Mouse (Mus musculus) hindbrain, embryonic 16.5 days (tissue): ENCODE measurements at regions not wholly inside any gene's neighbourhood (a gene's known extent, or its start where the extent isn't known, plus 50 kb on each side); places are given as distances from the start of the nearest gene placed in this dataset.

Source experiments
- ATAC-seq: fragments of 200-750 bp; cut with Nextera tagmentation; 2 replicates; pipeline ENCODE4 v1.8.0; 2017; ENCODE audit warnings: moderate TSS enrichment, moderate library complexity
- H3K27ac ChIP-seq: fragments of 300-500 bp; sonication (generic); 2 replicates; pipeline ENCODE4 v1.5.1; 2014; ENCODE audit warnings: low read depth, mild to moderate bottlenecking, control low read depth, low read length, moderate library complexity
- H3K27me3 ChIP-seq: fragments of 300-500 bp; sonication (generic); replicated peaks from 2 replicates; pipeline ENCODE4 v1.6.1; 2014; ENCODE audit warnings: low read length; ENCODE audit not compliant: control insufficient read depth, insufficient read depth
- H3K36me3 ChIP-seq: fragments of 300-500 bp; sonication (generic); 2 replicates; pipeline ENCODE4 v1.6.1; 2014; ENCODE audit warnings: mild to moderate bottlenecking, low read length, moderate library complexity, mixed read lengths; ENCODE audit not compliant: control insufficient read depth, insufficient read depth
- H3K4me1 ChIP-seq: fragments of 300-500 bp; sonication (generic); 2 replicates; pipeline ENCODE4 v1.6.1; 2014; ENCODE audit warnings: low read depth, low read length; ENCODE audit not compliant: control insufficient read depth, insufficient read depth
- H3K4me2 ChIP-seq: fragments of 300-500 bp; sonication (generic); 2 replicates; pipeline ENCODE4 v1.6.1; 2014; ENCODE audit warnings: mild to moderate bottlenecking, low read length, control low read depth, moderate library complexity
- H3K4me3 ChIP-seq: fragments of 300-500 bp; sonication (generic); 2 replicates; pipeline ENCODE4 v1.5.1; 2014; ENCODE audit warnings: mild to moderate bottlenecking, low read length, control low read depth, moderate library complexity
- H3K9ac ChIP-seq: fragments of 300-500 bp; sonication (generic); 2 replicates; pipeline ENCODE4 v1.6.1; 2014; ENCODE audit warnings: low read depth, mild to moderate bottlenecking, control low read depth, low read length, moderate library complexity
- H3K9me3 ChIP-seq: fragments of 300-500 bp; sonication (generic); 2 replicates; pipeline ENCODE4 v1.6.1; 2014; ENCODE audit warnings: mild to moderate bottlenecking, low read length, moderate library complexity; ENCODE audit not compliant: control insufficient read depth
- WGBS: fragments of 180-500 bp; shearing (Covaris S2); extraction: QIAGEN DNeasy Blood & Tissue Kit; methylation state at CpG from one replicate; pipeline ENCODE4 v1.1.7; 2014; 5-methylcytosine and 5-hydroxymethylcytosine counted together

DNA sequence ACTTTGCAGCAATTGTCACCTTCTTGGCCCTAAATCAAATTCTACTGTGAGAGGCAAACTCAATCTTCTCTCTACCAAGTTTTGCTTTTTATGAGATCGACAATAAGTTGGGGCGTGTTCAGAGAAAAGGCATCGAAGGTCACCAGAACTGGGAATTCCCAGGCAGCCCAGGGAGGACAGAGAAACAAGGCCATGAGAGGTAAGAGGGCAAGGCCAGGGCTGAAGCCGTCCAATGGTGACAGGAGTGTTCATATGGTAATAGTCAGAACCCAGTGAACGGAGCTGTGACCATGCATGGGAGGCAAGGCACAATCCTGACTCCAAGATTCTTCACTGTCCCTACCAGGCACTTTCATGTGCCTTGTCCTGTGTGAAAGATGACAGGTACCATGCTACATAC, 130.8 kb upstream of the Zmiz1 start:
- ATAC-seq, result no peak
- H3K9me3 ChIP-seq, result no peaks in the 10 kb centered on the region
- no peaks in the 10 kb centered on the region for H3K36me3 ChIP-seq
- no peak overlapping the region for H3K4me3 ChIP-seq
- no peak overlapping the region for H3K4me2 ChIP-seq
- H3K4me1 ChIP-seq, result no peaks in the 10 kb centered on the region; the same call in 1 of the 2 replicates
- 77% methylated on average over 5 of the region's 5 CpGs for WGBS
- no peak overlapping the region for H3K27ac ChIP-seq
- H3K27me3 ChIP-seq, result no peaks in the 10 kb centered on the region
- no peak overlapping the region for H3K9ac ChIP-seq

DNA sequence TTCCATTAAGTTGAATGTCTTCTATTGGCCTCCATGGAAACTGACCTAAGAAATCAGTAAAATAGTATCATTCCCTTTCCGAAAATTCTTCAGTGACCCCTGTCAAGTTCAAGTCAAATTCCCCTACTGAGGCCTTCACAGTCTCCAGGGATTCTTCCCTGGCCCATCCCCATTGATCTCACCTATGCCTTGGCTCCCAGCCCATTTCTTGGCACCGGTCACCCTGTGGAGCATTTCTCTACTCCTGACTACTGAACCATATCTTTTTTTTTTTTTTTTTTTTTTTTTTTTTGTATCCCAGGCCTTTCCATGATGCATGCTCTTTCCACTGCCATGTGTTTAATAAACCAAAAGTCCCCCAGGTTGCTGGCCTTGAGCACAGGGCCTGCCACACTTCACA, 124.8 kb upstream of the Zmiz1 start:
- Histone ChIP-seq H3K27ac (no peak overlapping the region), H3K9ac (no peak overlapping the region), H3K4me3 (no peak overlapping the region), H3K4me2 (no peak overlapping the region), H3K9me3 (no peaks in the 10 kb centered on the region), H3K4me1 (peaks cover 4% of the 10 kb centered on the region; the same call in 1 of the 2 replicates), H3K27me3 (no peaks in the 10 kb centered on the region), H3K36me3 (no peaks in the 10 kb centered on the region)
- ATAC-seq, result no peak
- 83% methylated on average over 2 of the region's 2 CpGs for WGBS

DNA sequence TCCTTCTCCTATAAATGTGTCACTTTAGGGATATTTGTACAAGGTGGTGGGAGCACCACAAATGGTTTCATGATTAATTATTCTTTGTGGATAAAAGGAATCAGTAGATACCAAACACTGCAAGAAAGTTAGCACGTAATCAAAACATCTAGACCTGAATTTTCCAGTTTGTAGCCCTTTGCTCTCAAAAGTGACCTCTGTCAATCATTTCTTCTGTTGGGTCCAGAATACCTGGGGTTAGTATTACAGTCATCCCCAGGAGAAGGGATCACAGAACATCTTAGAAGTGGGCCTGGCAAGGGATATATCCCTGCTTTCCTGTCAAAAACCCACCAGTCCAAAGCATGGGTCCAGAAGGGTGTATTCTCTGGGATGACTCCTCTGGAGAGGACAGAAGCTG, 122.1 kb upstream of the Zmiz1 start:
- Histone ChIP-seq H3K9ac (no peak overlapping the region), H3K4me1 (peaks cover 5% of the 10 kb centered on the region; the same call in 1 of the 2 replicates), H3K4me2 (no peak overlapping the region), H3K27me3 (no peaks in the 10 kb centered on the region), H3K36me3 (no peaks in the 10 kb centered on the region), H3K9me3 (no peaks in the 10 kb centered on the region), H3K4me3 (no peak overlapping the region), H3K27ac (no peak overlapping the region)
- no peak for ATAC-seq
- WGBS, result 90% methylated on average over 1 of the region's 1 CpGs

DNA sequence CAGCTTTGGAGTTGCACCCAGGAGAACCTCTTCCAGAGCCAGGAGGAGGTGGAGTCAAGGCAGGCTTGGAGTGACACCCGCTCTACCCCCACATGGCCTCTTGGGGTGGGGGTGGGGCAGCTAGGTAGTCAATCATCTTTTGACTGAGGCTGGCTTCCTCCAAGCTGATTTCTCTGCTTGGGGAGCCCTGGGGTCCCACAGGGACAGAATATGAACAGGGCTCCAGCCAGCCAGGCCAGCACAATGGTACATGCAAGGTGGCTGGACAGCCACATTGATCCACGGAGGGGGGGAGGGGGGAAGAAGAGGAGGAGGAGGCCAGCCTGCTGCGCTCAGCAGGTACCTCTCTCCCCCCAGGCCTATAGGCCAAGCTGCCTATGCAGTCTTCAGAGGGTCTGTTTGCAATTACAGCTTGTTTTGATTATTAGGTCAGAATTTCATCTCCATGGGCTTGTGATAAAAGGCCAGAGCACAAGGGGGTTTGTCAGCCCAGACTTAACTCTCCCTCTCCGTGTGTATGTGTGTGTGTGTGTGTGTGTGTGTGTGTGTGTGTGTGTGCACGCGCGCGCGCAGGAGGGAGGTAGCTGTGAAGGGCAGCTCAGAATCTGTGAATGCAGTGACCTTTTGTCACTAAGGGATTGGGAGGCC, 120.5 kb upstream of the Zmiz1 start:
- Histone ChIP-seq H3K4me1 (peaks cover 6% of the 10 kb centered on the region), H3K36me3 (no peaks in the 10 kb centered on the region), H3K4me3 (no peak overlapping the region), H3K9ac (no peak overlapping the region), H3K4me2 (no peak overlapping the region), H3K27me3 (no peaks in the 10 kb centered on the region), H3K27ac (no peak overlapping the region), H3K9me3 (no peaks in the 10 kb centered on the region)
- no peak for ATAC-seq
- 62% methylated on average over 9 of the region's 9 CpGs for WGBS

DNA sequence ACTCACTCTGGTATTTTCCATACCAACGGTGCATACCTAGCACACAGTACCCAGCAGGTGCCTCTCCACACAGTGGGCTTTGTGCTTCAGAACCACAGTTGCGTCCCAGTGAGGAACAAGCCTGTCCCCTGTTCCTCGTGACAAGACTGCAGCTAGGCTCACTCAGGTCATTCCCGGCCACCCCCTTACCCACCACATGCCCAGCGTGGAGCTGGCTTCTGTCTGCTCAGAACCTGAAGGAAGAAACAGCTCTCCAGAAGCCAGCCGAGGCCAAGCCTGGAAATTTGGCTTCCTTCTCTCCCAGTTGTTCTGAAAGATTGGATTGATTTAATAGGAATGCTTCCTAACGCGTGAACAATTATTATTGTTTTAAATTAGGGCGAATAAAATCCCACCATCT, 118.1 kb upstream of the Zmiz1 start:
- no peak overlapping the region for H3K9ac ChIP-seq
- peaks cover 6% of the 10 kb centered on the region for H3K4me1 ChIP-seq
- no peak overlapping the region for H3K4me2 ChIP-seq
- no peaks in the 10 kb centered on the region for H3K27me3 ChIP-seq
- no peak overlapping the region for H3K27ac ChIP-seq
- H3K4me3 ChIP-seq, result no peak overlapping the region
- no peaks in the 10 kb centered on the region for H3K36me3 ChIP-seq
- ATAC-seq, result no peak
- H3K9me3 ChIP-seq, result no peaks in the 10 kb centered on the region
- 66% methylated on average over 9 of the region's 9 CpGs for WGBS

DNA sequence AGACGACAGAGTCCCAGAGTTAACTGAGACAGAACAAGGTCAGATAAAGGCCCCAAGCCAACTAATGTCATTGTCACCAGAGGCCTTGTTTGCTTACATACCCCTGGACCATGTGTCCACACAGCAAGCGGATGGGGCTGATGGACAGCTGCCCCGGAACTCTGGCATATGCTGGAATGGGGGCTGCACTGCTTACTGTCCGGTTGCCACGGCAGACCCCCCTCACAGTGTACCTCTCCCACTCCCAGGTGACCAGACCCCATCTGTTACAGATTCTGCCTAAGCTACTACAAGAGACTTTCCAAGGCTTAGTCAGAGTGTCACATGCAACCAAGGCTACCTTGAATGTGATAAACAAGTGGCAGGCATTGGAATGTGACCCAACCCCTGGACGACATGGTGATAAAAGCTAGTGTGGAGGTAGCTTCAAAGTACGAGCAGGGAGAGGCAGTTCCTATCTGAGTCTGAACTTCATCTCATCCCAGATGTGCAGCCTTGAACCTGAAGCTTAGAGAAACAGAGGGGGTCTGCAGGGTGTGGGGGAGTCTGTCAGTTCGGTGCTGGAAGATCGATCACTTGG, 117.0 kb upstream of the Zmiz1 start:
- 66% methylated on average over 9 of the region's 9 CpGs for WGBS
- H3K4me3 ChIP-seq, result no peak overlapping the region
- H3K9ac ChIP-seq, result no peak overlapping the region
- H3K27ac ChIP-seq, result no peak overlapping the region
- H3K36me3 ChIP-seq, result no peaks in the 10 kb centered on the region
- H3K4me2 ChIP-seq, result no peak overlapping the region
- peaks cover 6% of the 10 kb centered on the region for H3K4me1 ChIP-seq
- H3K9me3 ChIP-seq, result no peaks in the 10 kb centered on the region
- no peaks in the 10 kb centered on the region for H3K27me3 ChIP-seq
- no peak for ATAC-seq

DNA sequence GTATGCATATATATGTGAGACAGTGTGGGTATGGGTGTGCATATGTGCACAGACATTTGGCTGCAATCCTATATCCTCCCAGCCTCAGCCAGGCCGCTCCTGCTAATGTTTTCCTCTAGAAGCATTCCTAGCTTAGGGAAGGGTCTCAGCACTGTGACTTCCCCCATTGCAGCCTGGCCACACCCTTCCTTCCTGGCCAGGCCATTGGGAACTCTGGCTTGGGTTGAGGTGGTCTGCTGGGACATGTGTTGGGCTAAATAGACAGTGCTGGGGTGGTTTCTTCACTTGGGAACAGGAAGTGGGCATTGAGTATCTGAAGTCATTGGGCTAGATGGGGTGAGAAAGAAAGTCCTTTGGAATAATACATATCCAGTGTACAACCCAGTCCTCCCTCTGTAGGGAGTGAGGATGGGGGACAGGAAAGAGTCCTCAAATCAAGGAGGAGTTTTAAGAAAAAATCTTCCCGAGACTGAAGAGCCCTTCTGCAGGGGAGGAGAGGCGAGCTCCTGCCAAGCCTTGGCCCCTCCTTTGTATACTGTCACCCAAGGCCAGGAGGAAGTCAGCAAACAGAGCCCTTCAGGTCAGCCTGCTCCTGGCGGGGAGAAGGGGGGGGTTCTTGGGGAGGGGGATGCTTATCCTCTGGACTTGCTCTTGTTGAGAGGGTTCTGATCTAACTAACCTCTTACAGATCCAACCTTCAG, 116.0 kb upstream of the Zmiz1 start:
- Histone ChIP-seq H3K4me3 (no peak overlapping the region), H3K27me3 (no peaks in the 10 kb centered on the region), H3K4me1 (peaks cover 6% of the 10 kb centered on the region), H3K27ac (no peak overlapping the region), H3K9me3 (no peaks in the 10 kb centered on the region), H3K4me2 (no peak overlapping the region), H3K9ac (no peak overlapping the region), H3K36me3 (no peaks in the 10 kb centered on the region)
- no peak for ATAC-seq
- 48% methylated on average over 4 of the region's 4 CpGs for WGBS

DNA sequence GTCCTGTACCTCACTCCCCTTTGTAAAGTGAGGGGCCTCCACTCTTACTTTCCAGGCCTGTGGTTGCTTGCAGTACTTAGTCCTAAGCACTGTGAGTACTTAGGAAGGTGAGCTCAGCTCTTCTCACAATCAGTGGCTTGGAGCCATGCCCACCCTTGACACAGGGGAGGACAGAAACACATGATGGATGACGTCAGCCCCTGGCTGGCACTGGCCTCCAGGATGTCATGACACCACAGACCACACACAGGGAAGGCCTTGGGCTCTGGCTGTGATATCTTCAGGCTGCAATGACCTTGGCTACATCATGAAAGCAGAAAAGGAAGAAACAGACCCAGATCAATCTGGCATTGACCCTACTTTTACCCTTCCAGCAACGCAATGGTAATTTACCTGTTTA, 113.0 kb upstream of the Zmiz1 start:
- no peak overlapping the region for H3K4me3 ChIP-seq
- H3K27me3 ChIP-seq, result no peaks in the 10 kb centered on the region
- no peak overlapping the region for H3K9ac ChIP-seq
- ATAC-seq, result no peak
- H3K27ac ChIP-seq, result no peak overlapping the region
- 49% methylated on average over 2 of the region's 2 CpGs for WGBS
- no peak overlapping the region for H3K4me2 ChIP-seq
- H3K36me3 ChIP-seq, result no peaks in the 10 kb centered on the region
- no peaks in the 10 kb centered on the region for H3K9me3 ChIP-seq
- peaks cover 2% of the 10 kb centered on the region for H3K4me1 ChIP-seq

DNA sequence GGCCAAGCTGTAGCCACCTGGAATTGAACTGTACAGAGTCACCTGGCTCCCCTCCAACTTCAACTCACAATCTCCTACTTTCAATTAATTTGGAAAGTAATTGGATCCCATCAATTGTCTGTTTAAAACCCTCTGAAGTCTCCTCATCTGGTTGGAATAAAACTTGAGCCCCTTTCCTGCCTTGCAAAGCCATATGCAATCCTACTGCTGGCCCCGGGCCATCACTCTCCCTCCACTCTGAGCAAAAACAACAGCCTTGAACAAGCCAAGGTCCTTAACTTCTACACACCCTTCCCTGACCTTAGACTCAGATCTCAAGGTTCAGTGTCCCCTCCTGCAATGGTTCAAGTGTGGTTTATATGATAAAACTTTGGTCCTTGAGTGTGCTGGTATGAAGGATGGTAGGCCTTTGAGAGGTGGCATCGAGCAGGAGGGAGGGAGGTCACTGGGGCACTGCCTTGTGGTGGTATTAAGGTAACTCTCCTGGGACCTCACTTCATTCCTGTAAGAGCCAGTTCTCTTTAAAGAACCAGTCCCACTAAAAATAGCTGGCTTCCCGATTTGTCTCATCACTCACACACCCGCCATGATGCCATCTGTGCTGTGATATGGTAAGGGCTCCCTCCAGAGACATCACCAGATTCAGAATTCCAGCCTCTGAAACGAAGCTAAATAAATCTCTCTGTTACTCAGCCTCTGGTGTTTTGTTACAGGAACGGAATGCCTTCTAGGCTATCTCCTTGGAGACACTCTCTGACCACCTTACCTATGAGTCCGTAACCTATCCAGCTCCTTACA, 112.0 kb upstream of the Zmiz1 start:
- 72% methylated on average over 7 of the region's 7 CpGs for WGBS
- H3K4me2 ChIP-seq, result no peak overlapping the region
- H3K4me1 ChIP-seq, result no peaks in the 10 kb centered on the region; the same call in none of the 2 replicates
- H3K4me3 ChIP-seq, result no peak overlapping the region
- H3K36me3 ChIP-seq, result no peaks in the 10 kb centered on the region
- H3K9me3 ChIP-seq, result no peaks in the 10 kb centered on the region
- no peak overlapping the region for H3K9ac ChIP-seq
- H3K27me3 ChIP-seq, result no peaks in the 10 kb centered on the region
- ATAC-seq, result no peak
- H3K27ac ChIP-seq, result no peak overlapping the region
